13 mouse cellular contexts compared by ENCODE assay signal in genomic region chr8:4411126-4411525, GRCm38 (mm10).
DNase-seq lines count a peak whose midpoint lies in the region; ATAC-seq and TF ChIP-seq lines count a peak whose summit lies in the region.
"Had no signal": no experiment of that assay in that cellular context is flagged by ENCODE, and none has a peak within 500 bp of the region (broad histone marks: within the 10 kb centered on the region; RNA-seq: fewer than 3 reads in every experiment).

No protein-coding gene starts in this region.

- H3K79me2 ChIP-seq in heart, adult 2 months (replicated peaks; ENCODE audit: control insufficient read depth, insufficient read depth, low read length) = no peaks in the 10 kb centered on the region

- H3K27me3 ChIP-seq in heart, embryonic 15.5 days = no peaks in the 10 kb centered on the region
- no peaks in the 10 kb centered on the region for H3K27me3 ChIP-seq in heart, adult 2 months (ENCODE audit: control insufficient read depth, insufficient read depth, low read length)
- H3K27me3 ChIP-seq in stomach, embryonic 15.5 days (replicated peaks) = no peaks in the 10 kb centered on the region
- no peaks in the 10 kb centered on the region for H3K27me3 ChIP-seq in stomach, postnatal 0 days (ENCODE audit: control insufficient read depth, insufficient read depth, low read length)
- H3K27me3 ChIP-seq in hindbrain, embryonic 16.5 days (replicated peaks; ENCODE audit: control insufficient read depth, insufficient read depth, low read length) = no peaks in the 10 kb centered on the region
- H3K27me3 ChIP-seq: embryonic facial prominence, embryonic 15.5 days; hindbrain, embryonic 15.5 days had no signal

- H3K4me3 ChIP-seq in heart, embryonic 15.5 days = no peak overlapping the region
- no peak overlapping the region for H3K4me3 ChIP-seq in heart, adult 2 months
- H3K4me3 ChIP-seq in stomach, embryonic 15.5 days (replicated peaks) = no peak overlapping the region
- H3K4me3 ChIP-seq in stomach, postnatal 0 days (ENCODE audit: low read depth, low read length) = no peak overlapping the region
- H3K4me3 ChIP-seq in hindbrain, embryonic 16.5 days (ENCODE audit: low read length) = no peak overlapping the region
- H3K4me3 ChIP-seq: embryonic facial prominence, embryonic 15.5 days; hindbrain, embryonic 15.5 days had no signal

- 20% methylated on average over 3 of the region's 3 CpGs for WGBS in heart, embryonic 15.5 days
- 25% methylated on average over 3 of the region's 3 CpGs for WGBS in heart, adult 2 months
- 55% methylated on average over 3 of the region's 3 CpGs for WGBS in stomach, embryonic 15.5 days
- WGBS in stomach, postnatal 0 days = 52% methylated on average over 3 of the region's 3 CpGs
- 49% methylated on average over 3 of the region's 3 CpGs for WGBS in hindbrain, embryonic 16.5 days

- no peak for TF ChIP-seq POLR2A in heart, adult 2 months (IDR thresholded peaks at IDR 0.05; ENCODE audit: insufficient read depth, low read depth, low read length)

- TF ChIP-seq EP300 in heart, adult 2 months (IDR thresholded peaks at IDR 0.05; ENCODE audit: insufficient read depth, low read depth, low read length) = no peak
- no peak for TF ChIP-seq EP300 in stomach, postnatal 0 days (optimal IDR thresholded peaks at IDR 0.05)

- peak overlapping the region; percentile 26; the same call in 1 of the 2 replicates for H3K27ac ChIP-seq in heart, embryonic 15.5 days
- no peak overlapping the region for H3K27ac ChIP-seq in heart, adult 2 months
- no peak overlapping the region for H3K27ac ChIP-seq in stomach, embryonic 15.5 days
- H3K27ac ChIP-seq in stomach, postnatal 0 days (replicated peaks) = no peak overlapping the region
- no peak overlapping the region for H3K27ac ChIP-seq in hindbrain, embryonic 16.5 days (ENCODE audit: low read depth, low read length)
- H3K27ac ChIP-seq: embryonic facial prominence, embryonic 15.5 days; hindbrain, embryonic 15.5 days had no signal

- H3K36me3 ChIP-seq in heart, embryonic 15.5 days = no peaks in the 10 kb centered on the region
- no peaks in the 10 kb centered on the region for H3K36me3 ChIP-seq in heart, adult 2 months (ENCODE audit: control insufficient read depth, insufficient read depth, low read length)
- no peaks in the 10 kb centered on the region for H3K36me3 ChIP-seq in stomach, embryonic 15.5 days
- no peaks in the 10 kb centered on the region for H3K36me3 ChIP-seq in stomach, postnatal 0 days (ENCODE audit: control insufficient read depth, insufficient read depth, low read length)
- no peaks in the 10 kb centered on the region for H3K36me3 ChIP-seq in hindbrain, embryonic 16.5 days (ENCODE audit: control insufficient read depth, insufficient read depth, low read length)
- H3K36me3 ChIP-seq: embryonic facial prominence, embryonic 15.5 days; hindbrain, embryonic 15.5 days had no signal

- DNase-seq in heart, adult 2 months = no peak
- peak; percentile 37 to 46 for DNase-seq in left cerebral cortex, postnatal 10 days (ENCODE audit: extremely low spot score in 1 of 2, low spot score in 2 of 2)
- DNase-seq in left cerebral cortex, postnatal 36 days (ENCODE audit: low spot score in 2 of 2) = no peak
- DNase-seq in stomach, postnatal 0 days (ENCODE audit: low spot score) = no peak
- DNase-seq in spleen, adult 18-20 months = no peak
- DNase-seq: adrenal gland, postnatal 36 days; lung, adult 18-20 months; thymus, postnatal 25 days had no signal

- no peak overlapping the region for H3K4me2 ChIP-seq in heart, embryonic 15.5 days
- no peak overlapping the region for H3K4me2 ChIP-seq in stomach, embryonic 15.5 days
- no peak overlapping the region for H3K4me2 ChIP-seq in stomach, postnatal 0 days (replicated peaks; ENCODE audit: low read depth)
- no peak overlapping the region for H3K4me2 ChIP-seq in hindbrain, embryonic 16.5 days (ENCODE audit: low read length)
- H3K4me2 ChIP-seq: embryonic facial prominence, embryonic 15.5 days; hindbrain, embryonic 15.5 days had no signal

- peaks cover 17% of the 10 kb centered on the region for H3K4me1 ChIP-seq in heart, embryonic 15.5 days (replicated peaks)
- H3K4me1 ChIP-seq in heart, adult 2 months (ENCODE audit: control insufficient read depth, insufficient read depth, low read length) = no peaks in the 10 kb centered on the region
- no peaks in the 10 kb centered on the region for H3K4me1 ChIP-seq in stomach, embryonic 15.5 days
- no peaks in the 10 kb centered on the region for H3K4me1 ChIP-seq in stomach, postnatal 0 days (replicated peaks; ENCODE audit: control insufficient read depth, insufficient read depth)
- no peaks in the 10 kb centered on the region for H3K4me1 ChIP-seq in hindbrain, embryonic 16.5 days (ENCODE audit: control insufficient read depth, insufficient read depth, low read depth, low read length)
- H3K4me1 ChIP-seq: embryonic facial prominence, embryonic 15.5 days; hindbrain, embryonic 15.5 days had no signal

- no peaks in the 10 kb centered on the region for H3K9me3 ChIP-seq in heart, embryonic 15.5 days (replicated peaks)
- no peaks in the 10 kb centered on the region for H3K9me3 ChIP-seq in stomach, embryonic 15.5 days
- no peaks in the 10 kb centered on the region for H3K9me3 ChIP-seq in stomach, postnatal 0 days (ENCODE audit: control insufficient read depth, low read length)
- H3K9me3 ChIP-seq in hindbrain, embryonic 16.5 days (ENCODE audit: control insufficient read depth, low read length) = no peaks in the 10 kb centered on the region
- H3K9me3 ChIP-seq: embryonic facial prominence, embryonic 15.5 days; hindbrain, embryonic 15.5 days had no signal

- H3K9ac ChIP-seq in heart, embryonic 15.5 days = no peak overlapping the region
- H3K9ac ChIP-seq in heart, adult 2 months (ENCODE audit: low read depth, low read length) = no peak overlapping the region
- H3K9ac ChIP-seq in stomach, embryonic 15.5 days = no peak overlapping the region
- no peak overlapping the region for H3K9ac ChIP-seq in stomach, postnatal 0 days (ENCODE audit: low read length)
- no peak overlapping the region for H3K9ac ChIP-seq in hindbrain, embryonic 16.5 days (ENCODE audit: low read depth, low read length)
- H3K9ac ChIP-seq: embryonic facial prominence, embryonic 15.5 days; hindbrain, embryonic 15.5 days had no signal

- ATAC-seq in heart, embryonic 15.5 days (replicated peaks; ENCODE audit: insufficient number of reproducible peaks, insufficient read depth, low FRiP score, low read depth) = peak; percentile 45; the same call in 1 of the 2 replicates
- ATAC-seq in stomach, embryonic 15.5 days (ENCODE audit: insufficient read depth, low FRiP score, low read depth) = peak; percentile 28; the same call in 1 of the 2 replicates
- ATAC-seq in stomach, postnatal 0 days (ENCODE audit: low FRiP score, low TSS enrichment) = no peak
- ATAC-seq in hindbrain, embryonic 16.5 days = no peak

- intact Hi-C loops in heart, adult 2 months (cut with DNase I) = no loop called here
- intact Hi-C loops in left cerebral cortex, postnatal 10 days (cut with DNase I) = loop anchor here (5.0 kb wide), 2 partner anchors 81 to 176 kb away; partner anchors contain the start of gene Cers4
- intact Hi-C loops in left cerebral cortex, postnatal 36 days (cut with DNase I) = no loop called here

- no peak for TF ChIP-seq CTCF in heart, adult 2 months (IDR thresholded peaks at IDR 0.05)
- TF ChIP-seq CTCF in stomach, postnatal 0 days (IDR thresholded peaks at IDR 0.05; ENCODE audit: low read depth) = no peak

Comparison
In these comparisons a context has a peak if more than half of its experiments do, and no peak if none do; other contexts are left out.
1. ATAC-seq: peak in heart, embryonic 15.5 days (single experiment) and stomach, embryonic 15.5 days (single experiment); none in stomach, postnatal 0 days (single experiment) and hindbrain, embryonic 16.5 days (single experiment).
2. DNase-seq: peak in left cerebral cortex, postnatal 10 days (2 of 2); none in heart, adult 2 months (0 of 2), left cerebral cortex, postnatal 36 days (0 of 2), stomach, postnatal 0 days (single experiment) and spleen, adult 18-20 months (0 of 2).